Mouse (Mus musculus) gastrocnemius, postnatal 10 days (tissue): Measurements from ENCODE around the gene Ace. TPM values are rescaled to one million over a fixed set of nuclear protein-coding genes. Genes with fewer than 3 reads are reported as not detected.
"Not testable (repeated sequence)": the region's sequence is repeated elsewhere in the genome, so short reads cannot be mapped to it uniquely, and the experiment has no call there.

Experiments
- DNase-seq: peaks from one replicate; pipeline ENCODE4 v3.0.0; 2021; ENCODE audit warnings: mixed read lengths
- total RNA-seq, 2 experiments: library from RNA; stranded (reverse); gene quantifications; 2 replicates each; pipeline ENCODE4 v1.2.3; 2021

Ace gene
- total RNA-seq, 2 experiments from 2014 or later: 40.0 to 40.5 TPM

DNA sequence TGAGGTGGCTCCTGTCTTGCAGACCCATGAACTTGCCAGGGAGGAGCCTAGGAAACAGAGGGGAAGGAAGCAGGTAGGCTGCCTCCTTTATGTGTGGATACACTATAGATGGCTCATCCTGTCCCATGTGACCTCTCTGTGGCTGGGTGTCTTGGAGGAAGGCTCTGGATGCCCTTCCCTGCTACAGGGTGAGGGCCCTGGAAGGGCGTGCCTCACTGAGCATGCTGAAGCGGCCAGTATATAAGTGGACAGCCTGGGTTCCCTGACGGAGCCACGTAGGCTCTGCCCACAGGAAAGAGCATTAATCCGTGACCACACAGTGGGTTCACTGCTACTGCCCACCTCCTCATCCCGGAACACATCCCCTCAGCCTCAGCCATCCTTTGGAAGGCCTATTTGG is 21.7 kb downstream of the Ace start:
- no peak for DNase-seq

DNA sequence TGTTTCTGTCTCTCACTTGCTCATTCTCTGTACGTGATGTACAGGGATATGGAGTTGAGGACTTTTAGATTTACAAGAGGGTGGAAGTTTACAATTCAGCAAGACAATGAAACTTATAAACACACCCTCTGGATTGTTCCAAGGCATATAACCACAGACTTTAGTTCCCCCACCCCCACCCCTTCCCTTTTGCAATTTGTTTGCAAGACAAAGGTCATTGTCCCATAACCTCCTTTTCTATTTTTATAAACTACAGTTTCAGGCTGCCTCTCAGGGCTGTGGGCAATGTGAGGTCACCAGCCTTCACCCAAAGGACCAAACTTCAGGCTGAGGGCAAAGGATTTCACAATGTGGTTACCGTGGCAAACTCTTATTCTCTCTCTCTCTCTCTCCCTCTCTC is 22.5 kb downstream of the Ace start:
- no peak for DNase-seq

DNA sequence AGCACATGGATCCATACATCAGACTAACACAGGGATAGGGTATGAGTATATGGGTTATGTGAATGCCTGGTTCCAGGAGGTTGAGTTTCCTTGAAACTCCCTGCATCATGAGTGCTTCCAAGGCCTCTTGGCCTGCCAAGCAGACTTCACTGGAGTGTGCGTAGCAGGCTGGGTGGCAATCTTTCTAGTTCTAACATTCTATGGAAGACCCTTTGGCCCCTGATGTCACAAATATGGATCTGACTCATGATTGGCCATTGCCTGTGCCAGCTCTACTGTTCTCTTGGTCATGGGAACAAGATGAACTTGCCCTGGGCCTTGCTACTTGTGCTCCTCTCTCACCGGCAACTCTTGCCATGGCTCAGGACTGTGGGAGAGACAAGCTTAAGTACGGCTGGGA is 26.6 kb downstream of the Ace start, which contains the start of gene Ace3:
Ace3 (plus strand) TSS at position 301 of the 400 bp plus-strand sequence.
- no peak for DNase-seq

DNA sequence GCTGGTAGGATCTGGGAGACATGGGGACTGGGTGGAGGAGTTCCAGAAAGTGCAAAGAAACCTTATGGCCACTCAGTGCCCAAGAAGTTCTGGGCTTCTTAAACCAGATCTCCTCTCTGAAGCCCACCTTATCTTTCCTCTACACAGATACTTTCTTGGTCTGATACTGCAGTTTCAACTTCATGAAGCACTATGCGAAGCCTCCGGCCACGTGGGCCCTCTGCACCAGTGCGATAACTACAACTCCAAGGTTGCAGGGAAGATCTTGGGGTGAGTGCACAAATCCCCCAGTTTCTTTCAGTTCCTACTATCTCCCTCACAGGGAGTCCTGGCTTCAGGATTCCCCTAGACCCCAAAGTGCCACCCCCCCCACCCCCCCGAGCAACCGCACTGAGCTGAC is 32.3 kb downstream of the Ace start:
- DNase-seq: no peak

DNA sequence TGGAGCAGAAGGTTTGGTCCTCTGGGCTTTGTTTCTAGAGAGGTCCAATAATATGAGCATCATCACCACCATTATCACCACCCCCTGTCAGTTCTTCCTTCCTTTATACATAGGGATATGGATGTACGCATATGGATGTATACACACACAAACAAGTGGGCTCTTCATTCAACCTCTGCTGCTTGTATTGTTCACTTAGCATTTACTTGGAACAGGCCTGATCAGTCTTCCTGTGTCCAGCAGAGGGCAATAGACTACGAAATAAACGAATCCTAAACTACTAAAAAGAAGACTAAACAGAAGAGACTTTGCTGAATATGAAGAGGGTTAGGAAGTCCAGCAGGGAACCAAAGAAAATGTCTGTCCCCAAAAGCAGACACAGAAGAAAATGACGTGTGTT is 34.0 kb downstream of the Ace start:
- no peak for DNase-seq

DNA sequence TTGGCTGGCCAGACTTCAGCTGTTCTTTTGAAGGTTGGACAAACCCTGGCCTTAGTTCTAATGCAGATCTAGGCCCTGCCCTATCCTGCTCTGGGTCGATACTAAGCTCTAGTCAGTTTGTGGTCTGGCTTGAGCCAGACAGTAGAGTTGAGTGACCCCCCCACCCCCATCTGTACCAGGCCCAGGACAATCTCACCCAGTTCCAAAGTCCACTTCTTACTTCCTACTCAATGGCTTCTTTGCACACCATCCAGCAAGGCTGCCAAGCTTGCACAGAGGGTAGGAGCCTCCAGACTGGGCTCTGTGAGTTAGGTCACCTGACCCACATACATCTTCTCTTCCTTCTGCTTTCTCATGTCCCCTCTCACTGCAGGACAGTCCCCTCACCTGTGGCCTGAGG is 36.8 kb downstream of the Ace start:
- no peak for DNase-seq

DNA sequence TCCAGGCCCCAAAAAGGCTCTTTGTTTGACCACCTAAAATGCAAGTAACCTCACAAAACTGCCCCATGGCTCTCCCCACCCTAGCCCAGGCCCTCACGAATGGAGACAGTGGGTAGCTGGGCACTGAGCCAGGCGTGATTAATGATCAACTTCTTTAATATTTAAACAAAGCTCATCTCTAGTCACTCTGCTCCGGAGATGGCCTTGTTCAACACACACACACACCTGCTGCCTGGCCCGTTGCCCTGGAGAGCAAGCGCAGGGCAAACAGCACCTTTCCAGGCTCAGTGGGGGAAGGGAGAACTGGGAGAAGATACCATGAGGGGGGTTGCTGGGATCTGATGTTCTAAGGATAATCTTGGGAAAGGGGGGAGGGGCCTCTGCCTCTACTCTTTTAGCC is 38.2 kb downstream of the Ace start:
- DNase-seq: no peak

DNA sequence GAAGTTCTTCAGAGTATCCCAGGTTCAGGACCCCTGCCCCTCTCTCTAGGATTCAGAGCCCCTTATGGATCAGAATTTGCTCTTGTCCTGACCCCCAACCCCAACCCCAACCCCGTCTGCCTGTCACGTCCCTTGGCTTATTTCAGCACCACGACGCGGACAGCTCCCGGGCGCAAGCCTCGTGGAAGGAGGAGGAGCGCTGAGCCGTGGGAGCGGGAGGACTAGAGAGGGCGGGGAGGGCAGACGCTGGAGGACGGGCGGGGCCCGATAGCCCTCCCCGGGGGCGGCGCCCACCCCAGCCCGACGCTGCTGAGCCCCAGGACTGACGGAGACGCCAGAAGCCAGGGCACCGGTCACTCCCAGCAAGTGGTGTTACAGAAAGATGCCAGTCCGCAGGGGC is 40.1 kb downstream of the Ace start, which contains the start of gene Kcnh6:
Kcnh6 (plus strand) TSS at position 304 of the 400 bp plus-strand sequence.
- peak; percentile 82 for DNase-seq

DNA sequence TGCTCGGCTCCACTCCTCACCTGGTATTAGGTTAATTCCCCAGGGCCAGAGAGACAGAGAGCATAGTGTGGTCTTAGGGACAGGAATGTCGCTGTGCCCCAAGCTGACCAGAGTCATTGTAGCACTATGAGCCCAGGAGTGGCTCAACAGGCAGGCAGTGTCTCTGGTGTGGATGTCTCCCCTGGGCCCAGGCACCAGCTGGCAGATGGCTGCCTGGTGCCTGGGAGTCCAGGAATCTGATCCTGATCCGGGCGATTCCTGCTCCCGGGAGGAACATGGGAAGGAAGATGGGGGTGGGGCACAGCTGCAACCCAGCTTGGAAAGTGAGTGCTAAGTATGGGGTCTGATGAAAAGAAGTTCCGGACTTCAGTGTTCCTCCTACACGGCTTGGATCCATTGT is 45.0 kb downstream of the Ace start:
- no peak for DNase-seq

DNA sequence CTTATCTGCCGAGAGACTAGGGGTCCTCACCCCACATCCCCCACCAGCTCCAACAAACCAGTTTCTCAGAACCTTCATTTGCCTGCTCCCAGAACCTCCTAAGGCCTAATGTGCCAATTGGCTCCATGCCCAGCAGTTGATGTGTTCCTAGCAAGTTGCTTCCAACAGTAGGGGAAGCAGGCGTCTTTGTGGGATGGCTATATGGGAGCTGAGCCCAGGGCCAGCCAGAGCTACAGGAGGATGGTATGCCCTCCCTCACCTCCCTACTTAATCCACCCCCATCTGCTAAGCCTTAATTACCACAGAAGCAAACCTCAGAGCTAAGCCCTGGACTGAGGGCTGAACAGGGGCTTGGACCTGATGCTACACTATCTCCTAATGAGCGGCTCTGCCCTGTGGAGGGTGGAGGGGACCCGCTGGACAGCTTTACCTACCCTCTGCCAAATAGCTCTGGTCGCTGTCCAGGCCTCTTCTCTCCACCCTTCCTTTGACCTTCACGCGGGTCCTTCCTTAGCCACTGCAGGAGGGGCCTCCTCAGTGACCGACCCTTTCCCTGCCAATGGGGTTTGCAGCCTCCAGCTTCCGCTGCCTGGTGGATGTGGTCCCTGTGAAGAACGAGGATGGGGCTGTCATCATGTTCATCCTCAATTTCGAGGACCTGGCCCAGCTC is 45.9 kb downstream of the Ace start:
- DNase-seq: peak; percentile 64

DNA sequence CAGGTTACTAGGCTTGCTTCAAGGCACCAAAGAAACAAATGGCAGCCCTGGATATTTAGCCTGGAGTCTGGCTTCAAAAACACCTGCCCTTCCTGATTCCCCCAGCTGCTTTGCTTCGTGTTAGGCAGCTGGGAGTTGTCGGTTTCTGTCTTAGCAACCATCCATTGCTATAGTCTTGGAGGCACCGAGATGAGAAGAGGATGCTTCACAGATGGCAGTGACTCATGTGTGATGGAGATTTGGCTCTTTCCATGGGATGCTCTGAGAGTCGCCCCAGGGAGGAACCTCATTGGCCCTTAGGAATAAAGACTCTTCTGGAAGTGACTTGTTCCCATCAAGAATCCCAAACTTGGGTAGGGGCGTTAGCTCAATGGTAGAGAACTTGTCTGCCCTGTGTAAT is 48.7 kb downstream of the Ace start:
- no peak for DNase-seq

DNA sequence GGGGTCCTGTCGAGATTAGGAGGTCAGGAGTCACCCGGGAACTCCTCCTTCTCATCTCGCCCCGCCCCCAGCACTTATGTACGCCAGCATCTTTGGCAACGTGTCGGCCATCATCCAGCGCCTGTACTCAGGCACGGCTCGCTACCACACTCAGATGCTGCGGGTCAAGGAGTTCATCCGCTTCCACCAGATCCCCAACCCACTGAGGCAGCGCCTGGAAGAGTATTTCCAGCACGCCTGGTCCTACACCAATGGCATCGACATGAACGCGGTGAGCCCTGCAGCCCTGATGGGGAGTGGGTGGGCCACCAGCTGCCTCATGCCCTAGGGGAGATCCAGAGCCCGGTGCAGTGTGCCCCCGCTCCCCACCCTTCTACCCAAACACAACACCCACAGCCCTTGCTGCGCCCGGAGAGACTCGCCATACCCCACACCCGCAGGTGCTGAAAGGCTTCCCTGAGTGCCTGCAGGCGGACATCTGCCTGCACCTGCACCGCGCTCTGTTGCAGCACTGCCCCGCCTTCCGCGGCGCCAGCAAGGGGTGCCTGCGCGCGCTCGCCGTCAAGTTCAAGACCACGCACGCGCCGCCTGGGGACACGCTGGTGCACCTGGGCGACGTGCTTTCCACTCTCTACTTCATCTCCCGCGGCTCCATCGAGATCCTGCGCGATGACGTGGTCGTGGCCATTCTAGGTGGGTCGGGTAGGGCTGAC is 52.5 kb downstream of the Ace start:
- DNase-seq: no peak

DNA sequence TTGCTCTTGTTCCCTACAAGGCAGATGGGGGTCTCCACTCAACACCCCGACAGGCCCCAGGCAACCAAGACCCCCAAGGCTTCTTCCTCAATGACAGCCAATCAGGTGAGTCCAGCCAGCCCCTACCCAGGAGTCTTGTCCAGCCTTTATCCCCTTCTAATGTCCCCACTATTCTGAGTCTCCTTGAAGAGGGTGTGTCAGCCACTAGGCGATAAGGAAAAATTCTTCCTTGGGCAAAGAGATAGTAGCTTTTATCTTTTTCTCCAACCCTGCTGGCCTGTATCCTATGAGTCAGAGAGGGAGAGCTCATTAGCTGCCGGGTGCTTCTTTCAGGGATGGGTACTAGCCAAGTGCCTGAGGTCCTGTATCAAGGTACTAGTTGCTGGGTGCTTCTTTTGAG is 58.0 kb downstream of the Ace start:
- DNase-seq: no peak

DNA sequence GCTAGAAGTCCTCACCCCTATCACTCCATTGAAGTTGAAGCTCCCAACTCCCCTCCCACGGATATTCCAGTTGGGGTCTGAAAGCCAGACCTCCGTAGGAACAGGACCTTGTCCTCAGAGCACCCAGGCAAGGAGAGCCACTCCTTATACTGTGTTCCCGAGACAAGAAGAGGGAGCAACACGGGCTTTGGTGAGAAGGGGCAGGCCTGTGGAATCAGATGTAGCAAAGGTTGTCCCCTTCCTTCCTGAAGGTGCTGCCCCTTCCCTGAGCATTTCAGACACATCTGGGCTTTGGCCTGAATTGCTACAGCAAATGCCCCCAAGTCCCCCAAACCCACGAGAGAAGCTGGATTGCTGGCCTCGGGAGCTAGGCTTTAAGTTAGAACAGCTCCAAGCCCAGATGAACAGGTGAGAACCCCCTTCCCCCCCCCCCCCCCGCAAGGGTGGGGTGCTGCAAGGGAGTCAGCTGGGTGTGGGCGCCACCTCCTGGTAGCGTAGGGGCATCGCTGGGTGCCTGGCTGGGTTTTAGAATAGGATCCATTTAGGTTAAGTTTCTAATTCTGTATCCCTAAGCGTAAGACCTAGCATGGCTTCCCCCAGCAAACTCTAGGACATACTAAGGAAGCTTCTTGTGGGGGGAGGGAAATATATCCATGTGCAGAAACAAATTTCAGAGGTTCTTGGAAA is 58.9 kb downstream of the Ace start:
- DNase-seq: peak; percentile 63

DNA sequence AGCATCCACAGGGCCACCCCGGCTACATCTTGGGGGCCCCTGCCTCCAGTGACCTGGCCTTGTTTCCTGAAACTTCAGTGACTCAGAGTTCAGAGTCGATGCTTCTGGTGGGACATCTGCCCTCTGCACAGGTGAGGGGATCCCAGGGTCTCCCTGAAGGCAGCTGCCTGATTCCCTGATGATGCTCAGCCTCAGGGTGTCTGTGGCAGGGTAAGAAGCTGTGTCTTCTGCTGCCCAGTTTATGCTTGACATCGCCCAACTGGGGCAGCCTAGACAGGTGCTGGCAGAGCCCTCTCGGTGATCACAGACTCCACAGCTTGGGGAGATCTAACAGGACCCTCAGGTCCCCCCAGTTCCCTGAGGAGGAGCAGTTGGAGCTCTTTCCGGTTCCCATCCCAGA is 59.9 kb downstream of the Ace start:
- no peak for DNase-seq

DNA sequence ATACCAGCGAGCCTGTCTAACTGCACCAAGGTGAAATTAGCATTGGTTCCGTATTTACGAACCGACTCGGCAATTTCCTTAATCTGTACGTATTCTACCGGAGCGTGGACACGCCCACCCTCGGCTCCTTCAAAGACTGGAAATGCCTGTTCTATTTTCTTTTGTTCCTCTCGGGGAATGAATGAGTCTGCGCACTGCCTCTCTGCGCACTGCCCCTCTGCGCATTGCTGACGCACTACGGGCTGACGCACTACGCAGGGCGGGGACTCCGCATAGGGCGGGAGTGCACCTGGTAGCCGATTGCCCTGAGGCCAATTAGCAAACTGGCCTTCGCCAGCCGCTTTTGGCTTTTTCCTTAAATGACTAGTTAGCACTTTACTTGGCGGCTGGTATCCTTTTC is 64.3 kb downstream of the Ace start:
- DNase-seq: not testable (repeated sequence)

DNA sequence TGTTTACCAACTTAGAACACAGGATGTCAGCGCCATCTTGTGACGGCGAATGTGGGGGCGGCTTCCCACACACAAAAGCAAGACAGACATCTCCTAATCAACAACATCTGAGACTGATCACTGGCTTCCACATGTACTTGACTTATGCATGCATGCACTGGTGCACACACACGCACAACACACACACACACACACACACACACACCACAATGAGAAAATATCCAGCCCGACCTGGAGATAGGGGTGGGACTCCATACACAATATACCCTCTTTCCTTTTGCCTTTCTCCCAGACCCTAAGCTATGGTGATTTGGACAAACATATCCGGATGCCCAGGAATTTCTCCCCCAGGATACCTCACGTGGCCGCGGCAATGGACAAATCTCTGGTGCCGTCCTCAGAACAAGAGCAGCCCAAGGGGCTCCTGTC is 65.8 kb downstream of the Ace start:
- no peak for DNase-seq

DNA sequence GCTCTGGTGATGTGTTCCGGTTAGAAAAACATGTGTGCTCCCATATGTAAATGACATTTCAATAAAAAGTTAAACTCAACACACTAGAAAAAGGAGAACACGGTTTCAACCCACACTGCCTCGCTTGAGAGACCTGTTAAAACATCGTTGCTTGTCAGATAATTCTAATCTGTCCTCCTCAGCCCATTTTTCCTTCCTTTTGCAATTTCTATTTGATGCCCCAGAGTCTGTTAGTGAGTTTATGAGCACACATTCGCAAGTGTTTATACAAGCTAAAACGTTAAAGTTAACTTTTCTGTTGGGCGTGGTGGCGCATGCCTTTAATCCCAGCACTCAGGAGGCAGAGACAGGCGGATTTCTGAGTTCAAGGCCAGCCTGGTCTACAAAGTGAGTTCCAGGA is 67.2 kb downstream of the Ace start:
- no peak for DNase-seq

DNA sequence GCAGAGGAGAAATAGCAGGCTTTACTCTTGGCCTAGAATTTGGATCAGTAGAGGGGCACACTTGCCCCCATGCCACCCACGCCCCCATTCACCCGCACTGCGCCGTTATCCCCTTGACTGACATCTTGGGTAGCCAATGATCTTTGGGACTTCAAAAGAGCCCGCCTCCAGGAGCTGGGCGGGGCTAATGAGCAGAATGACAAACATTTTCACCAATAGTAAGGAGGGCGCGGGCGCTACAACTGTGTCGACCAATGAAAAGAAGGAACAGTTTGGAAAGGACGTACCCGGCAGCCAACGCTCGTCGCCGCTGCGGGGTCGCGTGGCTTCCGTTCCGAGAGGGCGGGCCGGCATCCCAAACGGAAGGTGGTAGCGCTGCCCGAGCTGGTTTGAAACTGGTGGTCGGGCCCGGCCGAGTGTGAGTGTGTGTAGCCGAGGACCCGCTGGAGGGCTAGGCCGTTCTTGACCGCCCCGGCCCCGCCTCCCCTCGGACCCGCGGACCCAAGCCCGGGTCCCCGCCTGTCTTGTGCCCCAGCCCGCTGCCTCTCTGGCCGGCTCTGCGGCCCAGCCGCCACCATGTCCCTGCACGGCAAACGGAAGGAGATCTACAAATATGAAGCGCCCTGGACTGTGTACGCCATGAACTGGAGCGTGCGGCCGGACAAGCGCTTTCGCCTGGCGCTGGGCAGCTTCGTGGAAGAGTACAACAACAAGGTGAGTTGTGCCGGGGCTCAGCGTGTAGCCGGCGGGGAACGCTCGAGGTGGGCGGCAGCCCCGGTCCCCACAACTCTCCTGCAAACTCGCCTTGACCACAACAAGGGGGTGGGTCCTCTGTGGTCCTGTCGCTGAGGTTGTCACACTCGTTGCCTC is 69.0 kb downstream of the Ace start, which contains the start of gene Dcaf7:
Dcaf7 (plus strand) TSS at position 325 of the 870 bp plus-strand sequence.
- peak; percentile 93 for DNase-seq

DNA sequence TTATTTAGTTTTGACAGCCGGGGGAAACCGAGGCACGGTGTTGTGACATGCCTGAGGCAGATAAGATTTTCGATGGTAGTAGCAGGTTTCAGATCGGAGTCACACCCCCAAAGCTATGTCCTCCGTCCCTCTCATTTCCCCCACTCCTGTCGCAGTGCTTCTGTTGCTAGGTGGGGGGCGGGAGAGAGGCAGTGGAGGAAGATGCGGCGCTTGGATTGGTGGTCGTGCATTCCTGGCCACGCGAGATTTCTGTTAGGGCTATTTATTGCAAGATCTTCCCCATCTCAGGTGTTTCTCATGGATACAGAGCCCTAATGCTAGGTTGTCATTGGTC is 69.6 kb downstream of the Ace start:
- peak; percentile 24 for DNase-seq
